Mouse (Mus musculus) frontal cortex, adult (tissue): ENCODE data around the gene Tmem144.
A peak's percentile ranks its signal among the peaks of the same experiment; 100 is the strongest.

ENCODE experiments used
- ATAC-seq: cut with Nextera tagmentation; 2 replicates; pipeline ENCODE4 v1.9.2; 2017; ENCODE audit warnings: mild to moderate bottlenecking, moderate library complexity, mixed read lengths; ENCODE audit not compliant: low TSS enrichment

The Tmem144 gene

GRCm38 (mm10) chr3:79852654-79853166, at the start of gene Tmem144:
Tmem144 (minus strand) TSS chr3:79852773.
- ATAC-seq = peak; percentile 85

GRCm38 (mm10) chr3:79901734-79902133, 49.2 kb upstream of the Tmem144 start:
- ATAC-seq = no peak

GRCm38 (mm10) chr3:79901321-79901720, 48.7 kb upstream of the Tmem144 start:
- ATAC-seq = no peak

GRCm38 (mm10) chr3:79900502-79900901, 47.9 kb upstream of the Tmem144 start:
- ATAC-seq = no peak

- no peak for ATAC-seq
These were observed 47.3 kb upstream of the Tmem144 start for GRCm38 (mm10) chr3:79899906-79900305.

GRCm38 (mm10) chr3:79898514-79898913, 45.9 kb upstream of the Tmem144 start:
- ATAC-seq = no peak

- peak; percentile 90 for ATAC-seq
These were observed 45.2 kb upstream of the Tmem144 start for GRCm38 (mm10) chr3:79897534-79898370.

GRCm38 (mm10) chr3:79887966-79888365, 35.4 kb upstream of the Tmem144 start:
- no peak for ATAC-seq

- peak; percentile 32 for ATAC-seq
These were observed 34.7 kb upstream of the Tmem144 start for GRCm38 (mm10) chr3:79887161-79887855.

GRCm38 (mm10) chr3:79886357-79887091, 34.0 kb upstream of the Tmem144 start:
- peak; percentile 7; the same call in 1 of the 2 replicates for ATAC-seq

GRCm38 (mm10) chr3:79885686-79886356, 33.2 kb upstream of the Tmem144 start:
- no peak for ATAC-seq

- ATAC-seq = peak; percentile 63; the same call in 1 of the 2 replicates
These were observed 32.2 kb upstream of the Tmem144 start for GRCm38 (mm10) chr3:79884761-79885189.

GRCm38 (mm10) chr3:79884305-79884704, 31.7 kb upstream of the Tmem144 start, which contains the start of gene Fam198b:
Fam198b (plus strand) TSS chr3:79884533.
- no peak for ATAC-seq

- ATAC-seq = peak; percentile 60
These were observed 30.5 kb upstream of the Tmem144 start for GRCm38 (mm10) chr3:79883092-79883491.

GRCm38 (mm10) chr3:79881645-79882044, 29.1 kb upstream of the Tmem144 start:
- no peak for ATAC-seq

GRCm38 (mm10) chr3:79879246-79879645, 26.7 kb upstream of the Tmem144 start:
- ATAC-seq = 0 out of 2 replicates have a peak, but pooled peaks have one; percentile 11

GRCm38 (mm10) chr3:79878350-79878749, 25.8 kb upstream of the Tmem144 start:
- ATAC-seq = no peak

GRCm38 (mm10) chr3:79875471-79875870, 22.9 kb upstream of the Tmem144 start:
- ATAC-seq = no peak

GRCm38 (mm10) chr3:79867121-79867709, 14.6 kb upstream of the Tmem144 start:
- peak; percentile 92 for ATAC-seq

- peak; percentile 49 for ATAC-seq
These were observed 14.0 kb upstream of the Tmem144 start for GRCm38 (mm10) chr3:79866526-79866925.

GRCm38 (mm10) chr3:79866089-79866488, 13.5 kb upstream of the Tmem144 start:
- ATAC-seq = no peak
